Mouse (Mus musculus): ENCODE data around the gene Tgm1. TPM values are rescaled to one million over a fixed set of nuclear protein-coding genes. Genes with fewer than 3 reads are reported as not detected.

Tgm1 gene
- total RNA-seq, 2 experiments from 2014 or later, result 0.29 TPM

DNA sequence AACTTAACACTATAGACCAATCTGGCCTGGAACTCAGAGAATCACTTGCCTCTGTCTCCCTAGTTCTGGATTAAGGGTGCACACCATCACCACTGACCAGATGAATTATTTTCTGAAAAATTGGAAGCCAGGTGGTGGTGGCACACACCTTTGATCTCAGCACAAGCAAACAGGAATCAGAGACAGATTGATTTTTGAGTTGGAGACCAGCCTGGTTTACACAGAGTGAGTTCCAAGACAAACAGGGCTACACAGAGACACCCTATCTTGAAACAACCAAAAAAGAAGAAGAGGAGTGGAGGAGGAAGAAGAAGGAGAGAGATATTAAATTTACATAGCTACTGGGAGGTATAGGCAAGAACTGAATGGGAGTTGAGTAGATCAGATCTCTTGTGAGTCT is 12.5 kb upstream of the Tgm1 start:
- intact Hi-C loops (cut with DNase I), result no loop called here
- DNase-seq, result no peak

DNA sequence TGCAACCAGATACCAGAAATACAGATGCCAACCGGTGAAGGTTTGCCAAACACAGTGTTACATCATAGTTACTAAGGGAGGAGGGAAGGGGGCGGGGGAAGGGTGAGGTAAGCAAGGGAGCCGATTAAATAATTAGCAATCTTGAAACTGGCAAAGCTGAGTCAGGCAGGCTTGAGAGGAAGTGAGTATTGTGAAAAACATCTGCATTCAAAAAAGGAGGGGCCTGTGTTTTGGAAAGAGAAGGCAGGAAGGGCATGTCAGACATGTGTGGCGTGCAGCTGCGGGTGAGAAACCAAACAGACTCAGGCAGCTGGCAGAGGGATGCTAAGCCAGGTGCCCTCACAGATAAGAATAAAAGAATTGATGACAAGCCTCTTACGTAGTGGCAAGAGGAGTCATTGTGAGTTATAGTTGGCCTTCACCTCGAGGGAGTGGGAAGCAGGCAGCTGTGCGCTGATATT is 10.7 kb upstream of the Tgm1 start:
- intact Hi-C loops (cut with DNase I), result no loop called here
- DNase-seq, result peak; percentile 15 to 27

DNA sequence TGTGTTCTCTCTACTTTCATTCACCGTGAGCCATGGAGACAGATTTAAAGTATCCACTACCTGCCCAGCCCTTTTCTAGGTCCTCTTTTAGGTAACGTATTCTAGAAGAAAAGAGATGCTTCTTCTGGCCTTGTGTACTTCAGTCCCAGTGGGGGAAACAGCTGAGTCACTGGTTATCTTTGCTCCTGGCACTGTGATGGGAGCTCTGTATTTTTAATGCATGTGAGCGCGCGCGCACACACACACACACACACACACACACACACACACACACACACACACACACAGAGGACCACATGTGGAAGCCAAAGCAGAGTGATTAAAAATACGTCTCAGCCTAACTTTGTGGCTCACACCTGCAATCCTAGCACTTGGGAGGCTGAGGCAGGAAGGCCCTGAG is 9.7 kb upstream of the Tgm1 start:
- DNase-seq, result no peak
- intact Hi-C loops (cut with DNase I), result no loop called here

DNA sequence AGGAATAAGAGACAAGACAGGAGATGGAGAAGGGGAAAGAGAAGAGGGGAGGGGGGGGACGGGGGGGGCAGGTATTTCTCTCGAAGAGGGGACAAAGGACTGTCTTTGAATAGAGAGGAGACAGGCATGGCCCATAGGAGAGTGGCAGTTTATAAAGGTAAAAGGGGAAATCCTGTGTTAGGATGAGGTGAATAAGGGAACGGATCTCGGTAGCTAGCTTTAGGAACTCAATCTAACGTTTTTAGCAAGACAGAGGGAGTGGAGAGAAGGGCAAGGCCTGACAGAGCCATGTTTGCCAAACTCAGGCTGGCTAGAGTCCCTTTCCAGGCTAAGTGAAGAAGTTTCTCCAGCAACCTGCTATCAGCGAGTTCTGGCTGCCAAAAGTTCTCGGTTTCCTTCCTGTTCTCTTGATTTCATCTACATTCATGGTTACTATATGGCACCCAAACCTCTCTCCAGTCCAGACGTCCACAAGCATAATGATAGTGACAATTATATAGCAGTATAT is 8.8 kb upstream of the Tgm1 start:
- no peak for DNase-seq
- intact Hi-C loops (cut with DNase I), result no loop called here

DNA sequence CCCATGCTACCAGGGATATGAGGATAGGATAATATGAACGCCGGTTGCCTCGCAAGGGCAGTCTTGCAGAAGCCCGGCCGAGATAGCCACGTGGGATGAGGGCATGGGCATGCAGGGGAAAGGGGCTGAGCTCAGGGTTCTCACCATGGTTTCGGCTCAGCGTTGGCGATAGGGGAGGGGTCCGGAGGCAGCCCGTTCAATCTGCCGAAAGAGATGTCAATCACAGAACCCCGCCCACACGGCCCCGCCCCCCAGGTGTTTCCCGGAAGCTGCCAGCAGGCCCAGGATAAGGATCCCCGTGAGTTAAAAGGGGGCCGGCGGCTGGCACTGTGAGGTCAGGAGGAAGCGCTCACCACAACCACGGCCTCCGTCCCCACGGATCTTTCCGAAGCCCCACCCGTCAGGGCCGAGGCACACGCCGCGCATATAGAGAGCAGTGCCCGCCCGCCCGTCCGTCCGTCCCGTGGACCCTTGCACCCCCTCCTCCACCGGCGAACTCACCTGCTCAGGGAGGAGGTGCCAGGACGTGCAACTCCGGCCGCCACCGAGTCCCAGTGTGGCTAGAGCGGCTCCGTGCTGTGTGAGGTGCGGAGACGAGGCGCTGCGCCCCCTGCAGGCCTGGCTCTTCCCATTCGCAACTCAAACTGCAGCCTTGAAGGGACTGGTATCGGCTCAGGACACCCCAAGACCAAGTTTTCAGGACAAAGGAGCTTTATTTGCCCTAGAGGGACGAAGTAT is 8.1 kb upstream of the Tgm1 start, which contains the start of gene Rabggta:
Gene Rabggta (minus strand): TSS at position 564 of the 738 bp plus-strand sequence.
- peak; percentile 94 to 95 for DNase-seq
- intact Hi-C loops (cut with DNase I), result loop anchor here (2.0 kb wide), 1 partner anchor 39 kb away; no protein-coding TSS in a partner anchor

DNA sequence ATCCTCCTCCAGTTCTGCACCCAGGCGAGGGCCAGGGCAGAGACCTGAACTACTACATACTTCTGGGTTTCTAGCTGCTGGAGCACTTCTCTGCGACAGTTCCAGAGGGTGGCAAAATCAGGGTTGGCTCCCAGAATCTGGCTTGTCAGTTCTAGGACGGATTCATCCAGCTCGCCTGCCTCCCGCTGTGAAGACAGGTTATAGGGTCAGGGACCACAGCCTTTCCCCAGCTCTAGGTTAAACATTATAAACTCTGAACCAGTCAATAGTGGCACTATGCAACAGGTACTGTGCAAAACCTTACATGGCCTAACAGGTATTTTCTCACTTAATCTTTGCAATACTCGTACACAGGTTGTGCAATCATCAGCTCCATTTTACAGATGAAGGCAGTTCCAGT is 7.3 kb upstream of the Tgm1 start:
- intact Hi-C loops (cut with DNase I), result loop anchor here (2.0 kb wide), 1 partner anchor 38 kb away; no protein-coding TSS in a partner anchor
- DNase-seq, result no peak

DNA sequence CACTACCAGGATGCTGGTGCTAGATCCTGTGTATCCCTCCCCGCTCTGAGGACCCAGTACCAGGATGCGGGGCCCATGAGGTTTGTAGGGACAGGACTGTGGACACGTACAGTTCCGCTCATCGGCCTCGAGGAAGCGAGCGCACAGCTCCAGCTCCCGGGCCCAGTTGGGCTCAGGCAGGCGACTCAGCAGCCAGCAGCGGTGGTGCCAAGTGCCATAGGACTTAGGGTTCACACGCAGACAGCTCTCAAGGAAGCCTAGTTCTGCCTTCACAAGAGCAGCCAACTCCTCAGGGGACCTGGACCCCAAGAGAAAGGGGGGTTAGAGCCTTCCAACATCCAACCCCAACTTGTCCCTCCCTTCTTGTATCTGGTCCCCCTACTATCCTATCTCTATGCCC is 6.9 kb upstream of the Tgm1 start:
- no peak for DNase-seq
- intact Hi-C loops (cut with DNase I), result loop anchor here (2.0 kb wide), 1 partner anchor 38 kb away; no protein-coding TSS in a partner anchor

DNA sequence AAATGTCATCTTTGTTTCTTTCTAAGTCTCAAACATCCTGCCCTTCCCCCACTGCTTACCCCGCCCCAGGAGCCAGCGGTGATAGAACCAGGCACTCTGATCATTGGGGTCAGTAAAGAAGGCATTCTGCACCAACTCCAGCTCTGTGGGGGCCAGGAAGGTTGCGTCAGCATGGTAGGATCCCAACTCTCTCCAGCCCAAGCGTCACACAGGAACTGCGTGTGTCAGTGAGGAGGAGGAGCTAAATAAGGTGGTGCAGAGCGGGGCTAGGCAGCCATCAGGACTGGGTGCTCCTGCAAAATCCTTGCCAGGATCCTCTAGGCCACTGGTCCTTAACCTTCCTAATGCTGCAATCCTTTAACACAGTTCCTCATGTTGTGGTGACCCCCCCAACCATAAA is 6.0 kb upstream of the Tgm1 start:
- intact Hi-C loops (cut with DNase I), result loop anchor here (2.0 kb wide), 1 partner anchor 37 kb away; no protein-coding TSS in a partner anchor
- DNase-seq, result no peak

DNA sequence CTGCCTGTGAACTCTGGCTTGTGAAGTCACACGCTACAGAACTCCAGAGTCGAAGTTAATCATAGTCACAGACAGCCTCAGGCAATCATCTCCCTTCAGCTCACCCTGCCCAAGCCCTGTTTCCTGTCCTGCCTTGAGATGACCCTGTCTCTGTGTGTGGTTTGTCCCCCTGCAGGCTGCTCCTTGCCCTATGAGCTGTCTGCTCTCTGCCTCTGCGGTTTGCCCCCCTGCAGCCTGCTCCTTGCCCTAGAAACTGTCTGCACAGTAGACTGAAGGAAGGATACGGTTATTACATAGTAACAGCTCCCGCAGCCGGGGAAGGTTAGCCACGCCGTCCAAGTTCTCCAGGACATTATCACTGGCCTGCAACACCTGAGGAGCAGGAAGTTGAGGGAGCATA is 3.2 kb upstream of the Tgm1 start:
- DNase-seq, result no peak
- intact Hi-C loops (cut with DNase I), result no loop called here

DNA sequence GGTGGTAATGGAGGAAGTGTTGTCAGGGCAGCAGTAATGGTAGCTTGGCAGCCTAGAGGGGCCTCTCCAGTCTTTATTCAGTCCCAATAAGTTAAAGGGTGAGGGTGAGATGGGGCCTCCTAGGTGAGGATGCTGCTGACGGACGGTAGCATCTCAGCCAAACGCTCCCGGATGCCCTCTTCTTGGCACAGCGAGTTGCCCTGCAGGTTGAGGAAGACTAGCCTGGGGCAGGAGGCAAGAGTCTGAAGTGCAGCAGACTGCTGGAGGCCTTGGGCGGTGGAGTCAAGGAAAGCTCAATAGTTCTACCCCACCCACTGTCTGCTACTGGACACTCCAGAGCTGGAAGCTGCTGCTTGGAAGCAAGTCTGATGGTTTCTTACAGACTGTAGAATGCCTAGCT is 2.5 kb upstream of the Tgm1 start:
- no peak for DNase-seq
- intact Hi-C loops (cut with DNase I), result no loop called here

DNA sequence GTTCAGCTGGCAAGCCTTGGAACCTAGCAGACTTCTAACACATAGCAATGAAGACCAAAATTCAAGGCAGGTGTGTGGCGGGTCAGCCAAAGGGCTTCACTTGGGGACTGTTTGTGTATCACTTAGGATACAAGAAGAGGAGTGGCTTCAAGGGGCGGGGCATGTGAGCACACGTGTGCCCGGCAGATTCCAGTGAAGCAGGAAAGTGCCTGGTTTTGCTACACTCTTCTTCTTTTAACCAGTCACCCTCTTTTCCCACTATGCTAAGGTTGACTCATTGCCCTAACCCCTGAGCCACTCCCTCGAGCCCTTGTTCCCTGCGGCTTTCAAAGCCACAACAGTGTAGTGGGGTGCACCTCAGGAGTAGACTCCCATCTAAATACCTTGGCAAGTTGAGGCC is 1.2 kb upstream of the Tgm1 start:
- intact Hi-C loops (cut with DNase I), result no loop called here
- DNase-seq, result no peak

DNA sequence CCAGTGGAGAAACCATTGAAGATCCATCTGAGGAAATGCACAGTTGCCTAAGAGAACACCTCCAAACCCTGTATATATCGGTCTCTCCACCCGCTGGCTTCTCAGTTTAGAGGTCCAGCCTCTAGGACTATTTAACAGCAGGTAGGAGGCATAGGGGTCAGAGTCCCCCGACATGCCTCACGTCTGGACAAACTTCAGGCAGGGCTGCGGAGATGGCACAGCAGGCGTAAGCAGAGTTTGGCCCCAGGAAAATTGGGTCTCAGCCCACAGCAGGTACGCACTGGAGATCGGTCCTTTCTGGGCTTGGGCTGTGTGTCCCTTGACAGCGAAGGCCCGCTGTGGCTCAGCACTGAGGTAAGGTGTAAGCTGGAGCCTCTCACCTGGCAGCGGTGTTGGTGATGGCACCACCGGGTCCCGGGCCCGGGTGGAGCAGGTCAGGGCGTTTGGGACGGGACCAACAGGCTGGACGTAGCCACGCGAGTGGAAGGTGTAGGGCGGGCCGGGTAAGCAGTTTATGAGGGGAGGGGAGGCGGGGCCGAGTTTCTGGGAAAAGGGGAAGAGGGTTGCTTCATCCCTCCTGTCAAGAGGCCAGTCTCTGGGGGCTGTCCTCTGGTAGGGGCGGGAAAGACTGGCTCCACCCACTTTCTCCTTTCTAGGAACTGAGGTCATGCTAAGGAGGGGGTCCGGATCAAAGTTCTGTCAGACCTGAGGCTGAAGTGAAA is 558 bp downstream of the Tgm1 start:
- peak; percentile 37 to 38 for DNase-seq
- intact Hi-C loops (cut with DNase I), result no loop called here

DNA sequence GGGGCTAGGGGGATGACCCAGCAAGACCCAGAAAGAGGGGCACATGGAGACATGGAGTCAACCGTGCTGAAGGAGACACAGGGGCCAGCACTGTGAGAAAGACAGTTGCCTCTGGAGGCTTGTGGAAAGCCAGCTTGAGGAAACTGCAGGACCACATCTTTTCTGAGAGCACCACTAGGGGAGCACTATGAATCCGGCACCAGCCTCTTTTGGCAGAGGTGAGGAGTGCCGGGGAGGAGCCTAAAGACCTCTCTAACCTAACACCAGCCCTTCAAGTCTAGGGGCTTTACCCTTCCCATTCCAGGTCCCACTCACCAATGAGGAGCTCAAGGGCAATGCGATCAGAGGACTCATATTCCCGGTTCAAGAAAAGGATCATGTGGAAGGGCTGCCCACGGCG is 1.9 kb downstream of the Tgm1 start:
- intact Hi-C loops (cut with DNase I), result no loop called here
- no peak for DNase-seq

DNA sequence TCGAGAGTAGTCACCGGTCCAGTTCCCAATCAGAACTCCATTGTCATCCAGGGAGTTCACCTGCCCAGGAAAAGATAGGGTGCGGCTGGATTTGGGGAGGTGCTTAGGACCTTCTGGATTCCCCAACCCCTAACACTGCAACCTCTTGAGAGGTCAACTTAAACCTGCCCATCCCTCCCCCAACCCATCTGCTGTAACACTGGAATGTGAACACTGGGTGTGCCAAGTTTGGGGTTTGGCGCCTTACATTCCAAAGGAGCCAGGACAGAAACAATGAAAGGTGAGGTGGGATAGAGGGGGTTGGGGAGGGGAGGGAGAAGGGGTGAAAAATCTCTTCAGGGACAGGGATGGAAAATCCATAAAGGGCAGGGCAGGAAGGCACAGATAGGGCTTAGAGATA is 4.2 kb downstream of the Tgm1 start:
- intact Hi-C loops (cut with DNase I), result no loop called here
- DNase-seq, result no peak

DNA sequence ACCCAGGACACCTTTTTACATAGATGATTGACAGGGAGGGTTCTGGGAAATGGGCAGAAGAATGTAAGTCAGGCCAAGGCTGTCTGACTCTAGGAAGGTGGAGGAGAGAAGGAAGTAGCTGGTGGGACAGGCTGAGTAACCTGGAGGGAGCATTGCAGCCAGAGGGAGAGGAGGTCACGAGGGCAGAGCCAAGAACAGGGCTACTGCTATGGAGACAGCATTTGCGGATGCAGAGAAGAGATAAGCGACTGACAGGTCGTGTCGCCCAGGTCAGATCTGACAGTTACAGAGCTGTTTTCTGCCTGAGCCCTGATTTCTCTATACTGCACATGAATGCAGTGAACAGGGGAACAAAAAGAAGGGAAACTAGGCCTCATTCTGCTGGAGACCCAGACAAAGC is 6.3 kb downstream of the Tgm1 start:
- no peak for DNase-seq
- intact Hi-C loops (cut with DNase I), result no loop called here

DNA sequence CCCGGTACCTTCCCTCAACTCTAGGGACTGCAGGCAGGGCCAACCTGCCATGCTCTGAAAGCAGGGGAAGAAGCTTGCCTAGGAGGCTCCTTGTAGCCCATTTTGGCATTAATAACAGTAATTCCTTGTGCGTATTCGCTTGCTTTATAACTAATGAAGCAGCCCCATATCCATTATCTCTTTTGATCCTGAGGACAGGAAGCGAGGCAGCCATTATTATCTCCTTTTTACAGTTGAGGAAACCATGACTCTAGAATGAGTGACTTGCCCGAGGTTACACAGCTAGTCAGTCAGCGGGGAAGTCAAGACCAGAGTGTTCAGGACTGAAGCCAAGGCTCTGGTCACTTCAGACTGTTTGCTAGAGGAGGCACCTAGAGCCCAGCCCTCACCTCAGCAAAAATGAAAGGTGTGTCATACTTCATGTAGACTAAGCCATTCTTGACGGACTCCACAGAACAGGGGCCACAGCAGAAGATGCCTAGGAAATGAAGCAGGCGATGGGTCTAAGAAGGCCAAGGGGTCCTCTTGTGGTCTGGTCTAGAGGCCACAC is 7.6 kb downstream of the Tgm1 start:
- intact Hi-C loops (cut with DNase I), result no loop called here
- no peak for DNase-seq

DNA sequence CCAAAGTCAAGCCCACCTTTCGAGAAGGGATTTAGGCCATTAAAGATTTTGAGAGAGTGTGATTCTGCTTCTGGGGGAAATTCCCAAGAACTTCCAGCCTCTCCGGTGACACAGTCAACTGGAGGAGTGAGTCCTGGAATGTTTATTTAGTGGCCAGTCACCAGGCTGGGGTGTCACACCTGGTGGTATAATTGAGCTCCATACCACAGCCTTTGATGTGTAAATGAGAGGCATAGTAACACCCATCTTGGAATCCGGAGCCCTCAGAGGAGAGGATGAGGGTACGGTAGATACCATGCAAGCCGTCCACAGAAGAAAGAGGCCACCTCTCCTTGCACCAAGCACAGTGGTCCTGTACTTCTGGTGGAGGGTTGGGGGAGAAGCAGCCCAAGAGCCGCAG is 11.0 kb downstream of the Tgm1 start:
- intact Hi-C loops (cut with DNase I), result no loop called here
- DNase-seq, result no peak

DNA sequence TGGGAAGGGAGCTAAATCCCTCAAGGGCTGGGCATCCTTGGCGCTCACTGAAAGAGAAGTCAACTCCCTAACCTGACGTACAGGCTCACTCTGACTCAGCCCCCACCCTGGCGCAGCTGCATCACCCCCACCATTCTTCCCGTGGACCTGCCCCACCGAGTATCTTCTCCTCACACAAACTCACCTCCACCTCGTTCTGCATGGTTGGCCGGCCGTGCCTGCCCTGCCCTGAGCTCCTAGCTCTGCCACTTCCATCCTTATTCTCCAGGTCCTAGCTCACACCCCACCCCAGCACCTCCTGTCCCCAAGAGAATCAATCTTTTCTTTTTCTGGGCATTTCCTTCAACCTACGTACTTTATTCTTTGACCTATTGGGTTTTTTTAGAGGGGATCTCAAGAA is 12.6 kb downstream of the Tgm1 start:
- intact Hi-C loops (cut with DNase I), result no loop called here

DNA sequence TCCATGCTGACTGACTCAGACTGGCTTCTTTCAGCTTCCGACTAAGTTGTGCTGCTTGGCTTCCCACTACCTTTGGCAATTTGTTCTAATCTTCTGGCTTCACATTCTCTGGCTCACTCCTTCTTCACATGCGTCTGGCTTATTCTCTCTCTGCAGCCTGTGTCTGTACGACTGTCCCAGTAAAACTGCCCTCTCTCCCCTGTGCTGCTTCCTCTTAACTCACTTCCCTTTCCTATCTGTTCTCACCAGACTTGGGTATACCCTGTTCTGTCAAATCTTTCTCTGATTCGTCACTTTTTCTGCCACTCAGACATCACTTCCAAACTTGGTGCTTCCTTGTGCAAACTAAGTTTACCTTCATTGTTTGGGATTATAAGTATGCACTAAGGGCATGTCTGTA is 16.5 kb downstream of the Tgm1 start:
- intact Hi-C loops (cut with DNase I), result no loop called here
- no peak for DNase-seq

More for the DNA sequence above, 12.6 kb downstream of the Tgm1 start:
- no peak for DNase-seq

DNA sequence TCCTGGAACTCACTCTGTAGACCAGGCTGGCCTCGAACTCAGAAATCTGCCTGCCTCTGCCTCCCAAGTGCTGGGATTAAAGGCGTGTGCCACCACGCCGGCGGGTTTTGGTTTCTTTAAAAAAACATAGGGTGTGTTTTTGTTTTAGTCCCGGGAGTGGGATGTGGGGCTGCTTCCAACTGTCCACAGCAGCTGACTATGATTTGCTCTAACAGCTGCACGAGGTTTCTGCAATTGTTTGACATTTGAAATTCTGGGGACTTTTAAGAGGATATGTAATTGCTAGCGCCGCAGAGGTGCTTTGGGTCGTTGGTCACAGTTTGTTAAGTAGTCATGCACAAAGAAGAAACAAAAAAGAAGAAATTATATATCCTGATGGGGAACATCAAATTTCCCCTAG is 24.3 kb downstream of the Tgm1 start:
- intact Hi-C loops (cut with DNase I), result no loop called here
- no peak for DNase-seq

DNA sequence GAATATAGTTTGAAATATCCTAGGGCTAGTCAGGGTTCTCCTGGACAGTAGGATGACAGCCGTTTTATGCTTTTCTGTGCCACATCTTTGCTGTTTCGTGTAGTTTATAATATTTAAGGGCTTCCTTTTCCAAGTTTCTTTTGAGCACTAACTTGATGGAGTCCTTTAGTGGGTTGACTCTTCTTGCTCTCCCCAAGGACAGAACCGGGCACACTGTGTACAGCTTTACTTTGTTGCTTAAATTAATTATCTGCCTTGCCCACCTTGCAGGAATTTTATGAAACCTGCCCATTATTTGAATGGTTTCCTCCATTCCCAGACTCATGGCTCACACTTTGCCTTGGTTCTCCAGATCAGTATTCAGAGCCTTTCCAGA is 31.6 kb downstream of the Tgm1 start:
- DNase-seq, result no peak
- intact Hi-C loops (cut with DNase I), result loop anchor here (1.0 to 2.0 kb wide), 2 partner anchors 39 to 61 kb away; no protein-coding TSS in a partner anchor

Data from heart, postnatal 14 days (tissue).